Mouse (Mus musculus): ENCODE measurements at regions not wholly inside any gene's neighbourhood (a gene's known extent, or its start where the extent isn't known, plus 50 kb on each side); places are given as distances from the start of the nearest gene placed in this dataset.
A peak's percentile ranks its signal among the peaks of the same experiment; 100 is the strongest.

- Histone ChIP-seq H3K4me1 (replicated peaks; ENCODE audit: control insufficient read depth, insufficient read depth, low read length) (no peaks in the 10 kb centered on the region), H3K9me3 (ENCODE audit: control insufficient read depth, low read length) (no peaks in the 10 kb centered on the region), H3K36me3 (ENCODE audit: control insufficient read depth, insufficient read depth, low read length) (no peaks in the 10 kb centered on the region), H3K27me3 (replicated peaks; ENCODE audit: control insufficient read depth, insufficient read depth, low read length) (no peaks in the 10 kb centered on the region), H3K27ac (ENCODE audit: low read depth, low read length) (no peak overlapping the region), H3K4me2 (no peak overlapping the region), H3K4me3 (ENCODE audit: low read depth, low read length) (no peak overlapping the region), H3K9ac (ENCODE audit: low read depth, low read length) (no peak overlapping the region)
- ATAC-seq (replicated peaks; ENCODE audit: low FRiP score) (no peak), DNase-seq (ENCODE audit: low spot score) (no peak)
- WGBS = 92% methylated on average over 1 of the region's 1 CpGs
Measured at GRCm38 (mm10) chr16:88412287-88412686, 94.5 kb downstream of the Cldn17 start.

- Histone ChIP-seq H3K4me2 (no peak overlapping the region), H3K9me3 (ENCODE audit: control insufficient read depth, low read length) (no peaks in the 10 kb centered on the region), H3K4me3 (ENCODE audit: low read depth, low read length) (no peak overlapping the region), H3K27ac (ENCODE audit: low read depth, low read length) (no peak overlapping the region), H3K9ac (ENCODE audit: low read depth, low read length) (no peak overlapping the region), H3K27me3 (replicated peaks; ENCODE audit: control insufficient read depth, insufficient read depth, low read length) (no peaks in the 10 kb centered on the region), H3K36me3 (ENCODE audit: control insufficient read depth, insufficient read depth, low read length) (no peaks in the 10 kb centered on the region), H3K4me1 (replicated peaks; ENCODE audit: control insufficient read depth, insufficient read depth, low read length) (no peaks in the 10 kb centered on the region)
- DNase-seq (ENCODE audit: low spot score) (no peak), ATAC-seq (replicated peaks; ENCODE audit: low FRiP score) (no peak)
Measured at GRCm38 (mm10) chr16:88408144-88408543, 98.6 kb downstream of the Cldn17 start.

- Histone ChIP-seq H3K4me2 (no peak overlapping the region), H3K4me3 (ENCODE audit: low read depth, low read length) (no peak overlapping the region), H3K4me1 (replicated peaks; ENCODE audit: control insufficient read depth, insufficient read depth, low read length) (no peaks in the 10 kb centered on the region), H3K9me3 (ENCODE audit: control insufficient read depth, low read length) (no peaks in the 10 kb centered on the region), H3K36me3 (ENCODE audit: control insufficient read depth, insufficient read depth, low read length) (no peaks in the 10 kb centered on the region), H3K27me3 (replicated peaks; ENCODE audit: control insufficient read depth, insufficient read depth, low read length) (no peaks in the 10 kb centered on the region), H3K9ac (ENCODE audit: low read depth, low read length) (no peak overlapping the region), H3K27ac (ENCODE audit: low read depth, low read length) (no peak overlapping the region)
- WGBS = 67% methylated on average over 4 of the region's 4 CpGs
- no peak for ATAC-seq (replicated peaks; ENCODE audit: low FRiP score)
- no peak for DNase-seq (ENCODE audit: low spot score)
Measured at GRCm38 (mm10) chr16:88404331-88404730, 102.4 kb downstream of the Cldn17 start.

GRCm38 (mm10) chr16:88399881-88400280 is 106.9 kb downstream of the Cldn17 start:
- no peak overlapping the region for H3K4me3 ChIP-seq (ENCODE audit: low read depth, low read length)
- no peaks in the 10 kb centered on the region for H3K27me3 ChIP-seq (replicated peaks; ENCODE audit: control insufficient read depth, insufficient read depth, low read length)
- H3K27ac ChIP-seq (ENCODE audit: low read depth, low read length) = no peak overlapping the region
- ATAC-seq (replicated peaks; ENCODE audit: low FRiP score) (no peak), DNase-seq (ENCODE audit: low spot score) (no peak)
- no peaks in the 10 kb centered on the region for H3K36me3 ChIP-seq (ENCODE audit: control insufficient read depth, insufficient read depth, low read length)
- H3K9me3 ChIP-seq (ENCODE audit: control insufficient read depth, low read length) = no peaks in the 10 kb centered on the region
- H3K4me2 ChIP-seq = no peak overlapping the region
- no peak overlapping the region for H3K9ac ChIP-seq (ENCODE audit: low read depth, low read length)
- no peaks in the 10 kb centered on the region for H3K4me1 ChIP-seq (replicated peaks; ENCODE audit: control insufficient read depth, insufficient read depth, low read length)
- 70% methylated on average over 3 of the region's 3 CpGs for WGBS

GRCm38 (mm10) chr16:88392764-88393163 is 102.7 kb upstream of the Grik1 start:
- Histone ChIP-seq H3K27ac (ENCODE audit: low read depth, low read length) (no peak overlapping the region), H3K27me3 (replicated peaks; ENCODE audit: control insufficient read depth, insufficient read depth, low read length) (no peaks in the 10 kb centered on the region), H3K4me2 (no peak overlapping the region), H3K4me1 (replicated peaks; ENCODE audit: control insufficient read depth, insufficient read depth, low read length) (no peaks in the 10 kb centered on the region), H3K4me3 (ENCODE audit: low read depth, low read length) (no peak overlapping the region), H3K36me3 (ENCODE audit: control insufficient read depth, insufficient read depth, low read length) (no peaks in the 10 kb centered on the region), H3K9ac (ENCODE audit: low read depth, low read length) (no peak overlapping the region), H3K9me3 (ENCODE audit: control insufficient read depth, low read length) (no peaks in the 10 kb centered on the region)
- DNase-seq (ENCODE audit: low spot score) (no peak), ATAC-seq (replicated peaks; ENCODE audit: low FRiP score) (no peak)
- WGBS = 47% methylated on average over 1 of the region's 1 CpGs

- Histone ChIP-seq H3K4me1 (replicated peaks; ENCODE audit: control insufficient read depth, insufficient read depth, low read length) (no peaks in the 10 kb centered on the region), H3K27me3 (replicated peaks; ENCODE audit: control insufficient read depth, insufficient read depth, low read length) (no peaks in the 10 kb centered on the region), H3K4me2 (no peak overlapping the region), H3K4me3 (ENCODE audit: low read depth, low read length) (no peak overlapping the region), H3K9me3 (ENCODE audit: control insufficient read depth, low read length) (no peaks in the 10 kb centered on the region), H3K27ac (ENCODE audit: low read depth, low read length) (no peak overlapping the region), H3K36me3 (ENCODE audit: control insufficient read depth, insufficient read depth, low read length) (no peaks in the 10 kb centered on the region), H3K9ac (ENCODE audit: low read depth, low read length) (no peak overlapping the region)
- WGBS = 12% methylated on average over 2 of the region's 2 CpGs
- DNase-seq (ENCODE audit: low spot score) (no peak), ATAC-seq (replicated peaks; ENCODE audit: low FRiP score) (no peak)
Measured at GRCm38 (mm10) chr16:88381605-88382279, 91.7 kb upstream of the Grik1 start.

- Histone ChIP-seq H3K4me2 (no peak overlapping the region), H3K36me3 (ENCODE audit: control insufficient read depth, insufficient read depth, low read length) (no peaks in the 10 kb centered on the region), H3K4me1 (replicated peaks; ENCODE audit: control insufficient read depth, insufficient read depth, low read length) (no peaks in the 10 kb centered on the region), H3K27me3 (replicated peaks; ENCODE audit: control insufficient read depth, insufficient read depth, low read length) (no peaks in the 10 kb centered on the region), H3K9me3 (ENCODE audit: control insufficient read depth, low read length) (no peaks in the 10 kb centered on the region), H3K4me3 (ENCODE audit: low read depth, low read length) (no peak overlapping the region), H3K27ac (ENCODE audit: low read depth, low read length) (no peak overlapping the region), H3K9ac (ENCODE audit: low read depth, low read length) (no peak overlapping the region)
- ATAC-seq (replicated peaks; ENCODE audit: low FRiP score) (no peak), DNase-seq (ENCODE audit: low spot score) (no peak)
- 70% methylated on average over 5 of the region's 5 CpGs for WGBS
Measured at GRCm38 (mm10) chr16:88375622-88376021, 85.6 kb upstream of the Grik1 start.

GRCm38 (mm10) chr16:88374612-88375011 is 84.5 kb upstream of the Grik1 start:
- Histone ChIP-seq H3K27ac (ENCODE audit: low read depth, low read length) (no peak overlapping the region), H3K4me1 (replicated peaks; ENCODE audit: control insufficient read depth, insufficient read depth, low read length) (no peaks in the 10 kb centered on the region), H3K9me3 (ENCODE audit: control insufficient read depth, low read length) (no peaks in the 10 kb centered on the region), H3K9ac (ENCODE audit: low read depth, low read length) (no peak overlapping the region), H3K4me3 (ENCODE audit: low read depth, low read length) (no peak overlapping the region), H3K27me3 (replicated peaks; ENCODE audit: control insufficient read depth, insufficient read depth, low read length) (no peaks in the 10 kb centered on the region), H3K4me2 (no peak overlapping the region), H3K36me3 (ENCODE audit: control insufficient read depth, insufficient read depth, low read length) (no peaks in the 10 kb centered on the region)
- no peak for DNase-seq (ENCODE audit: low spot score)
- ATAC-seq (replicated peaks; ENCODE audit: low FRiP score) = no peak
- WGBS = 37% methylated on average over 2 of the region's 2 CpGs

GRCm38 (mm10) chr16:88372034-88372433 is 82.0 kb upstream of the Grik1 start:
- no peaks in the 10 kb centered on the region for H3K9me3 ChIP-seq (ENCODE audit: control insufficient read depth, low read length)
- no peak overlapping the region for H3K4me2 ChIP-seq
- no peak overlapping the region for H3K4me3 ChIP-seq (ENCODE audit: low read depth, low read length)
- no peak overlapping the region for H3K27ac ChIP-seq (ENCODE audit: low read depth, low read length)
- DNase-seq (ENCODE audit: low spot score) (no peak), ATAC-seq (replicated peaks; ENCODE audit: low FRiP score) (peak; percentile 53; the same call in 1 of the 2 replicates)
- H3K9ac ChIP-seq (ENCODE audit: low read depth, low read length) = no peak overlapping the region
- WGBS = 39% methylated on average over 7 of the region's 7 CpGs
- H3K27me3 ChIP-seq (replicated peaks; ENCODE audit: control insufficient read depth, insufficient read depth, low read length) = no peaks in the 10 kb centered on the region
- H3K36me3 ChIP-seq (ENCODE audit: control insufficient read depth, insufficient read depth, low read length) = no peaks in the 10 kb centered on the region
- no peaks in the 10 kb centered on the region for H3K4me1 ChIP-seq (replicated peaks; ENCODE audit: control insufficient read depth, insufficient read depth, low read length)

Data from liver, embryonic 11.5 days (tissue).